Mouse (Mus musculus) lung, postnatal 14 days (tissue): ENCODE data around the gene Agpat2.

ENCODE experiments used
- DNase-seq: peaks from one replicate; pipeline ENCODE4 v3.0.0; 2021

Gene Agpat2

GRCm38 (mm10) chr2:26603720-26604671 is at the start of gene Agpat2:
Gene Agpat2 (minus strand): TSS chr2:26604417.
- peak; percentile 90 for DNase-seq

- peak; percentile 80 for DNase-seq
Measured at GRCm38 (mm10) chr2:26646643-26647293, 42.6 kb upstream of the Agpat2 start.

- peak; percentile 43 for DNase-seq
Measured at GRCm38 (mm10) chr2:26643942-26644341, 39.7 kb upstream of the Agpat2 start.

DNA sequence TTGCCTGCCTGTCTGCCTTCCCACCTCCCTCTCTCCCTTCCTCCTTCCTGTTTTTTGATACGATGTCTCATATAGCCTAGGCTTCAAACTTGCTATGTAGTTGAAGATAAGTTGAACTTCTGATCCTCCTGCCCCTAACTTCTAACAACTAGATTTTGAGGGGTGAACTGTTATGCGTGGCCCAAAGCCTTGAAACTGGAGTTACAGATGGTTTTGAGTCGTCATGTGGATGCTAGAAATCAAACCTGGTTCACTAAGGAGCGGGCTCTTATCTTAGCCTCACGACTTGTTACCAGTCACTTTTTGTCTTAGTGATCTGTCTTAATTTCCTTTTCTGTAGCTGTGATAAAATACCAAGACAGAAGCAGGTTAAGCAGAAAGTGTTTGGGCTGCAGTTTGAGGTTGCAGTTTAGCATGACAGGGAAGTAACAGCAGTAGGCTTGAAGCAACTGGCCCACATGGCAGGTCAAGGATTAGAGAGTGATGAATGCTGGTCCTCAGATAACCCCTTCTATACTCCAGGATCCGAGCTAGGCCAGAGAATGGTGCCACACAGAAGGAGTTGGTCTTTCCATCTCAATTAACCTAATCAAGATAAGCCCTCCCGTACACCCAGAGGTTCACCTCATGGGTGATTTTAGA is 36.9 kb upstream of the Agpat2 start:
- DNase-seq = no peak

DNA sequence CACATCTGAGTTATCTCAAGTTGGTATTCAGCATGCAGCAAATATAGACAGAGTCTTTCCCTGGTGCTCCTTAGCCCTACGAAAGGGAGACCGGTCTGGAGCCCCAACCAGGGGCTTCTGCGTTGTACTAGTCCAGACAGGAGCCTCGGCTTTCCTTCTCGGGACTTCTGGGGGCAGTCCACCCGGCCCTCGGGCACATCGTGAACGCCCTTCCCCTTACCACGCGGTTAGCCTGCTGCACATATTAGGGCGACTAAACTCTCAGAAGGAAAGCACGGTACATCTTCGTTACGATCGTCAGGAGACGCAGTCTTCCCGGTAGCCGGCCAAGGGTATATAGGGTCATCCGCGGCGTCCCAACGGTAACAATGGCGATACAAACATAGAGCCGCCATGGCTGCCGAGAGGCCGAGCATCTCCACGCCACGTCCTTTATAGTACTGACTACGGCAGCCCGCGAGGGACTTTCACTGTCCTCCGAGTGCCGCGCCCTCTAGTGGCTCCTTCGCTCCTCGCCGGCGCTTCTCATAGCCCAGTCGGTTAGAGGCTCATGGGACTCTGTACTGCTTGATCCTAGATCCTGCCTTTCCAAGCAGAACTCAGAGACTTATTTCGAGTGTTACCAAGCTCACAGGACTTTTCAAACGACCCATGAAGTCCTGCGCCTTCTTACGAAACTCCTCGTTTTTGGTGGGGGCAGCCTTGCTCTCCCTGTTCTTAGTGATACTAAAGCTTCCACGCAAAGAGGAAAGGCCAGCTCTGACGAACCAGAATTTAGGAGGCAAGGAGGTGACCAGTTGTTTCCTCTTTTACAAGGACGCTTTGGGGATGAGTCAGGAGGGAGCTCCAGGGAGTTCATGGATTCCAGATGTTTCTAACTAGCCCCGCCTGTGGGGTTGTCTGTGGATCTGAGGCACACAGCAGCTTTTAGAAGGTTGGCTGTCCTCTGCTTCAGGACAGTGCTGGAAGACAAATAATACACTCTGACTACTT is 35.9 kb upstream of the Agpat2 start:
- DNase-seq = peak; percentile 99

DNA sequence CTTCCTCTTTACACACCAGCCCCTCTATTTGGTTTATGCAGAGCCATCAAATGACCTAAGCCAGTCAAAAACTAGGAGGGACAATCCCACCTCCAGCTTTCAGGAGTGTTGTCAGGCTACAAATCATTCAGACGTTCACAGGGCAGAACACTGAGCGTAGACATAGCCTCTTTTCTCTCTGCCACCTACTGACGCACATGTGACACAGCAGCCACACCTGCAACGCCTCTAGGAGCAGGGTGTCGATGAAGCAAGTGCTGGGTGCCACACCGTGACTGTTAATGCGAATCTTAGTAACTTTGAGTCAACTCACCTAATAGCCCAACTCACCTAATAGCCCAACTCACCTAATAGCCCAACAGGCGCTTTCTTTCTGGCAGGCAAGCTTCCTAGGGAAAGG is 34.9 kb upstream of the Agpat2 start:
- peak; percentile 60 for DNase-seq

DNA sequence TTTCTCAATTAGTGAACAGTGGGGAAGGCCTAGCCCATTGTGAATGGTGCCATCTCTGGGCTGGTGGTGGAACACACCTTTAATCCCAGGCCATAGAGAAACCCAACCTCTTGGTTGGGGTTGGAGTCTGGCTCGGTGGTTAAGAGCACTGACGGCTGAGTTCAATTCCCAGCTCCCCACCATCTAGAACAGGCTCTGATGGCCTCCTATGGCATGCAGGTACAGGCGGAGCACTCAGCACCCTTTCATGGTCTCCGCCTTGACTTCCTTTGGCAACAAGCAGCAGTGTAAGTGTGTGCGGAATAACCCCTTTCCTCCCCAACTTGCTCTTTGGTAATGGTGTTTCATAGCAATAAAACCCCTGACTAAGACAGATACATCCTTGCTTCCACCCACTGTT is 34.4 kb upstream of the Agpat2 start:
- DNase-seq = no peak

- no peak for DNase-seq
Measured at GRCm38 (mm10) chr2:26638039-26638438, 33.8 kb upstream of the Agpat2 start.

GRCm38 (mm10) chr2:26637316-26637932 is 33.2 kb upstream of the Agpat2 start:
- no peak for DNase-seq

GRCm38 (mm10) chr2:26636325-26636635 is 32.1 kb upstream of the Agpat2 start:
- no peak for DNase-seq

DNA sequence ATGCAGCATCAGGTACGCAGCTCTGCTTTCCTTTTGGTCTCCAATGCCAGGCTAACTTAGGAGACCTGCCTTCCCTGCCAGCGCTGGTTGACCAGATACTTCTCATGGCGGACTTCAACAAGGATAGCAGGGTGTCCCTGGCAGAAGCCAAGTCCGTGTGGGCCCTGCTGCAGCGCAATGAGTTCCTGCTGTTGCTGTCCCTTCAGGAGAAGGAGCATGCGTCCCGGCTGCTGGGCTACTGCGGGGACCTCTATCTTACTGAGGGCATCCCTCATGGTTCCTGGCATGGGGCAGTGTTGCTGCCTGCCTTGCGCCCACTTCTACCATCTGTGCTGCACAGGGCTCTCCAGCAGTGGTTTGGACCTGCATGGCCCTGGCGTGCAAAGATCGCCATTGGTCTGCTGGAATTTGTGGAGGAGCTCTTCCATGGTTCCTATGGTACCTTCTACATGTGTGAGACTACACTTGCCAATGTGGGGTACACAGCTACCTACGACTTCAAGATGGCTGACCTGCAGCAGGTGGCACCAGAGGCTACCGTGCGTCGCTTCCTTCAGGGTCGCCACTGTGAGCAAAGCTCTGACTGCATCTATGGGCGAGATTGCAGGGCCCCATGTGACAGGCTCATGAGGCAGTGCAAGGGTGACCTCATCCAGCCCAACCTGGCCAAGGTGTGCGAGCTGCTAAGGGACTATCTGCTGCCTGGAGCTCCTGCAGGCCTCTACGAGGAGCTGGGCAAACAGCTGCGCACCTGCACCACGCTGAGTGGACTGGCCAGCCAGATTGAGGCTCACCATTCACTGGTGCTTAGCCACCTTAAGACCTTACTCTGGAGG is 31.5 kb upstream of the Agpat2 start:
- no peak for DNase-seq

DNA sequence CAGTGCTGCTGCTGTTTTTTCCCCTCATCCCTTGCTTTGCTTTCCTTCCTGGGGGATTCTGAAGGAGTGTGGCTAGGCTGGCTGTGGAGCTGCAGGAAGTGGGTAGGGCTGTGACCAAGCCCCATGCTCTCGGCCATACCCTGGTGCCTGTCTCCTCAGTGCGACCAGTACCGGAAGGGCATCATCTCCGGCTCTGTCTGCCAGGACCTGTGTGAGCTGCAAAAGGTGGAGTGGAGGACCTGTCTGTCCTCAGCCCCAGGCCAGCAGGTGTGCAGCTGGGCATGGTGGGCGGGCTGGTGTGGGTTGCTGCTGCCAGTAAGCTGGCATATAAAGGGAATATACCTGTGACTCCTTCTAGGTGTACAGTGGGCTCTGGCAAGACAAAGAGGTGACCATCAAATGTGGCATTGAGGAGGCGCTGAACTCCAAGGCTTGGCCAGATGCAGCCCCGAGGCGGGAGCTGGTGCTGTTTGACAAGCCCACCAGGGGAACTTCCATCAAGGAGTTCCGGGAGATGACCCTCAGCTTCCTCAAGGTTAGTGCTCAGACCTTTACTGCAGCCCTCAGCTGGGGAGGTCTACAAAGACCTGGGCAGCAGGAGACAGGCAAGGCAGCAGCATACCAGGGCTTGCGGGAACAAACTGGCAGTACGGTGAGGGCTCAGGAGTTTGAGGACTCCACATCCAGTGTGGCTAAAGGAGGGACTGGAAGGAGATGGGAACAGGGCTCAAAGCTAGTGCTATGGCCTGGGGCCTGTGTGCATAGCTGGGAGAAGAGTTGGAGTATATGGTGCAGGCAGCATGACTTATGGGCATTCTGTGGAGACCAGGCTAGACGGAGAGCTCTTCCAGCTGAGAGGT is 30.6 kb upstream of the Agpat2 start:
- DNase-seq = no peak

DNA sequence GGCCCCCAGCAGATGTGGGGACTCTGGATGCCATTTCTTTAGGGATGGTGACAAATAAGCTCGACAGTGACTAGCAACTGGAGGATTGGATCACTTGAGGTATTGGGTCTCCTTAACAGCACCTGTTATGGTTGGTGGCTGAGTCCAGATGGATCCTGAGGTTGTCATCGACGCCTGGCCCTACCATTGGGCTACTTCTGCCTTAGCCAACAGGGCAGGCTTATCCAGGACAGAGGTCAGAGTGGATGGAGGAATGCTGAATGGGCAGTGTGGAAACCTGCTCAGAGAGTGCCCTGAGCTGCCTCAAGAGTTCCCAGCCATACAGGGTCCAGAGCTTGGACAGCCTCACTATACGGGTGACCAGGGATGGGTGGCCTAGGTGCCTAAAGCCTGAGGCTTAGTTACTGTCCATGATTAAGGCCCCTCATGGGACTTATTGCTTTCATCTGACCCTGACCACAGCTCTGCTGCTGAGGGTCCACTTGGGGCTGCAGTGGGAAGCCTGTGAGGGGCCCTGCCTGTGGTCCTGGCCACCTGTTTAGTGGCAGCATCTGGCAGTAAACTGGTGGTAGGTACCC is 29.8 kb upstream of the Agpat2 start:
- DNase-seq = no peak

- DNase-seq = no peak
Measured at GRCm38 (mm10) chr2:26632541-26633395, 28.6 kb upstream of the Agpat2 start.

- no peak for DNase-seq
Measured at GRCm38 (mm10) chr2:26628792-26629437, 24.7 kb upstream of the Agpat2 start.

DNA sequence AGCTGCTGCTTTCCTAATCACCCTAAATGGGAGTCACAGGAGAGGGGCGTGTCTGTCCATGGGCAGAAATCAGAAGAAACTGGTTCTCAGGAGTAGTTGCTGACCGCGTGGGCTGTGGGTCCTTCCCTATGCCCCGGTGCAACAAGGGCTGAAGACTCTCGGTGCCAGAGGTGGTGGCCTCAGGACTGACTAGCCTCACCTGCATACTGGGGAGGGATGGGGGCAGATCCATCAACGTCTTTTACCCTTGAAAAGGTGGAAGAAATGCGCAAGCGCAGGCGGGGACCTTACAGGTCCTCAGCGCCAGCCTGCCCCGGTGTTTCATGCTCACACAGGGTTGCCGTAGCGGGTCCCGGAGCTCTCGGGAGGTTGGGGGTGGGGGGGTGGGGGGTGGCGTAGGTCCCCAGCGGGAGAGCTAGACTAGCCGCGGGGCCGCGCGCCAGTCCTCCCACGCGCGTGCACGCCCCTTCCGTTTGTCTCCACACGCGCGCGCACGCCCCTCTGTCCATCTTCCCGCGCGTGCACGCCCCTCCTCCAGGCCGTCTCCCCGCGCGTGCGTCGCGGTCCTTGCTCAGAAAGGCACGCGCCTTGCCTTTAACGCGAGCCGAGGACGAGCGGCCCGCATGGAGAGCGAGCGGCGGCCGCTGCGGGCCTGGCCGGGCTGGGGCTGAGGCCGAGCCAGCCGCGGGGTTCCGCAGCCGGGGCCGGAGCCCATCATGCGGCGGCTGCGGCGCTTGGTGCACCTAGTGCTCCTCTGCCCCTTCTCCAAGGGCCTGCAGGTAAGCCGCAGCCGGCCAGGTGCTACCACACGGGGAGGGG is 23.9 kb upstream of the Agpat2 start, which contains the start of gene Fam69b:
Fam69b (plus strand) TSS at position 537 of the 819 bp plus-strand sequence.
- DNase-seq = peak; percentile 71

GRCm38 (mm10) chr2:26626081-26626480 is 21.9 kb upstream of the Agpat2 start:
- DNase-seq = no peak
